Mouse (Mus musculus): ENCODE results near the gene Esyt1.

DNA sequence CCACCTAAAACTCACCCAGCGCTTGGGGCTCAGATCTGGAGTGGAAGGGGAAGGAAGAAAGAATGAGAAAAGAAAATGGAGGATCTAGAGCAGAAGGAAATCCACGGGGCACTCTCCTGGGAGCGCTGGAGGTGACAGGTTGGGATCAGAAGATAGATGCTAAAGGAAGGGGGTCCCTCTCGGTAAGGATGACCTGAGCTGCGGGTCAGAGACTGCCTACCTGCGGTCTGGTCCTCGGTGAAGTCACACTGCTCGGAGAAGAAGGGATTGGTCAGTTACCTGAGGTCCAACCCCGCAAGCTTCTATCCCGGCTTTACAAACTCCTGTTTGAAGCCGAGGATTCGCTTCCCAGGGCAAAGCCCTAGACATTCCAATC lies 32.4 kb downstream of the Esyt1 start:
- TF ChIP-seq POLR2A (IDR thresholded peaks at IDR 0.05; ENCODE audit: borderline replicate concordance, control insufficient read depth, low read depth, low read length) (no peak), CTCF (IDR thresholded peaks at IDR 0.05; ENCODE audit: control insufficient read depth, insufficient read depth, low read length) (no peak)

All from bone marrow, adult 2 months (tissue).